Mouse (Mus musculus) ES-E14 (cell line): ENCODE measurements around the gene Yeats2. TPM values are rescaled to one million over a fixed set of nuclear protein-coding genes. Genes with fewer than 3 reads are reported as not detected.

Source experiments
- DNase-seq: peaks from one replicate; pipeline ENCODE4 v3.0.0-alpha.2; 2013; ENCODE audit warnings: low read depth, low spot score
- H3K27ac ChIP-seq: 2 replicates; pipeline ENCODE4 v1.5.1; 2012; ENCODE audit warnings: low read depth, mild to moderate bottlenecking, low read length, moderate library complexity, mixed read lengths; ENCODE audit not compliant: poor library complexity, insufficient read depth, severe bottlenecking
- H3K36me3 ChIP-seq: 2 replicates; pipeline ENCODE4 v1.6.1; 2012; ENCODE audit warnings: mild to moderate bottlenecking, low read length, moderate library complexity, mixed read lengths; ENCODE audit not compliant: control insufficient read depth, poor library complexity, insufficient read depth, severe bottlenecking
- H3K4me1 ChIP-seq, 2 experiments: fragments of 150-350 bp in 1 of 2; sonication (generic) in 1 of 2; 2 replicates each; pipeline ENCODE4 v1.6.1; 2012; ENCODE audit warnings: low read length in 2 of 2, mild to moderate bottlenecking in 1 of 2, mixed read lengths in 1 of 2; ENCODE audit not compliant: control insufficient read depth in 2 of 2, insufficient read depth in 2 of 2, poor library complexity in 1 of 2
- H3K4me3 ChIP-seq, 2 experiments: fragments of 150-350 bp in 1 of 2; sonication (generic) in 1 of 2; 2 replicates each; pipeline ENCODE4 v1.5.1; 2012; ENCODE audit warnings: low read length in 2 of 2, low read depth in 1 of 2, mild to moderate bottlenecking in 1 of 2, mixed read lengths in 1 of 2; ENCODE audit not compliant: insufficient read depth in 1 of 2, poor library complexity in 1 of 2, severe bottlenecking in 1 of 2
- H3K9ac ChIP-seq: 2 replicates; pipeline ENCODE4 v1.6.1; 2012; ENCODE audit warnings: low read depth, mild to moderate bottlenecking, low read length, mixed read lengths; ENCODE audit not compliant: poor library complexity, insufficient read depth, severe bottlenecking
- H3K9me3 ChIP-seq: fragments of 150-350 bp; sonication (generic); 2 replicates; pipeline ENCODE4 v1.6.1; 2012; ENCODE audit warnings: low read depth, mild to moderate bottlenecking, low read length; ENCODE audit not compliant: control insufficient read depth, insufficient read depth
- CHD2 ChIP-seq: IDR thresholded peaks from 2 replicates; pipeline ENCODE4 v1.6.1; 2014; ENCODE audit warnings: mild to moderate bottlenecking, low read depth, low read length, inconsistent platforms
- HCFC1 ChIP-seq: IDR thresholded peaks from 2 replicates; pipeline ENCODE4 v1.6.1; 2012; ENCODE audit warnings: low read length, inconsistent platforms, borderline replicate concordance; ENCODE audit not compliant: insufficient read depth
- MAFK ChIP-seq: IDR thresholded peaks from 2 replicates; pipeline ENCODE4 v1.6.1; 2014; ENCODE audit warnings: mild to moderate bottlenecking, low read depth, low read length, inconsistent platforms; ENCODE audit not compliant: insufficient read depth
- ZC3H11A ChIP-seq: IDR thresholded peaks from 2 replicates; pipeline ENCODE4 v1.6.1; 2012; ENCODE audit warnings: low read depth, mild to moderate bottlenecking, inconsistent platforms, low read length, borderline replicate concordance
- ZNF384 ChIP-seq: IDR thresholded peaks from 2 replicates; pipeline ENCODE4 v1.6.1; 2012; ENCODE audit warnings: low read depth, low read length, inconsistent platforms
- in situ Hi-C, 2 experiments: fragments of 600-800 bp; cut with MboI; formaldehyde crosslinking; loops; one replicate each; pipeline ENCODE4 v1.15.1; 2025; ENCODE audit warnings: low sequenced_read_pairs in 2 of 2, inconsistent platforms in 1 of 2; ENCODE audit not compliant: unreplicated experiment in 2 of 2
- total RNA-seq: library from RNA; depleted of rRNA; stranded (reverse); fragments of 300-350 nt; gene quantifications from 2 replicates; pipeline ENCODE4 v1.2.3, GENCODE M21; 2012

Gene Yeats2
- total RNA-seq, 1 experiment: 52.1 TPM

DNA sequence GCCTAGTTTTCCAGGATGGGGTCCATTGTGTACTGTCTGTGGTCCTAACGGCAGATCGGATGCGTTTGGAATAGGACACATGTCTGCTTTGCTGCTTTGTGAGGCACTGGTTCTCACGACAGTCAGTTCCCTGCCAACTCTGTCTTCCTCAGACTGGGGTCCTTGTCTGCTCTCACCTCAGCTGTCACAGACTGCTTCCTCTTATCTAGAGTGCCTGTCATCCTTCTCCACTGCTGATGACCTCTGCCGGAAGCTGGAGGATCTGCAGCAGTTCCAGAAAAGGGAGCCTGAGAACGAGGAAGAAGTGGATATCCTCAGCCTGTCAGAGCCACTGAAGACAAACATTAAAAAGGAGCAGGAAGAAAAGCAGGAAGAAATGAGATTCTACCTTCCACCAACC is 86.6 kb downstream of the Yeats2 start:
- TF ChIP-seq ZC3H11A (no peak), ZNF384 (no peak), CHD2 (no peak)
- in situ Hi-C loops: no loop called here
- no peak overlapping the region for H3K27ac ChIP-seq
- no peak overlapping the region for H3K9ac ChIP-seq
- no peak for DNase-seq
- no peak overlapping the region for H3K4me3 ChIP-seq
- H3K9me3 ChIP-seq: no peaks in the 10 kb centered on the region
- H3K4me1 ChIP-seq: peaks cover 0 to 2% of the 10 kb centered on the region in 2 experiments; a peak in 1 of 4 replicates
- peaks cover 43% of the 10 kb centered on the region for H3K36me3 ChIP-seq

DNA sequence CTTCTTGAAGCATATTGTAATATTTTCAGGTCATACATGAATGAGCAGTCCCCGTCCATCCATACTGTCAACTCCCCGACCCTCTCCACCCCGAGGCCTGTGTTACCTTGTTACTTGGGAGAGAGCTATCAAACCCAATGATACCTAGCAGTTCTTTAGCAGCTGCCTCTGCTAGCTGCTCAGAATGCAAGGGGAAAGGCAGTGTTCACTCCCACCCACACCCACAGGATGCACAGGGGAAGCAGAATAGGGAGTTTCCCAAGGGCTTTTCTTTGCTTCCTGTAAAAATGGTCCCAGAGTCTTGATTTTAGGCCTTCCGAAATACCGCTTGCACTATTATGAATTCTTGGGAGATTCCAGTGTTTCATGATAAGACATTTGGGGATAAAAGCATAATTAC is 87.3 kb downstream of the Yeats2 start:
- TF ChIP-seq HCFC1: no peak
- TF ChIP-seq ZC3H11A: no peak
- no peak for TF ChIP-seq MAFK
- TF ChIP-seq ZNF384: no peak
- no peak for TF ChIP-seq CHD2
- Histone ChIP-seq H3K27ac (no peak overlapping the region), H3K36me3 (peaks cover 38% of the 10 kb centered on the region), H3K4me1 (peaks cover 0 to 2% of the 10 kb centered on the region in 2 experiments; a peak in 1 of 4 replicates), H3K4me3 (no peak overlapping the region), H3K9ac (no peak overlapping the region), H3K9me3 (no peaks in the 10 kb centered on the region)
- DNase-seq: no peak
- in situ Hi-C loops: no loop called here

DNA sequence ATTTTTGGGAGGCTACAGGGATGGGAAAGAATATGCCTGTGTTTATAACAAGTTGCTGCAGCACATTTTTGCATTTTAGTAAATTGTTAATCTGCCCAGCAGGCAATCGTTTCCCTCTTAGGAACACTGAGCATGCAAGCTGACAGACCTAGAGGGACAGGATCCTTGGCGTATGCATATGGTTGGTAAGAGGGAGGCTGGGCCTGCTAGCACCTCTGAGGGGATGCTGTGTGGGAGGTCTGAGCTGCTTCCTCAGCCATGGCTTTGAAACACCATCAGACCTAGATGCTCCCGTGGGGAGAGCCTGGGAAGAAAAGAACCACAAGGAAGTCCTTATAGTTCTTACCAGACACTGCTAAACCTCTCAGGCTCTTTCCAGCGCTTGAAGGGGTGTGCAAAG is 93.5 kb downstream of the Yeats2 start:
- no peak overlapping the region for H3K27ac ChIP-seq
- no peaks in the 10 kb centered on the region for H3K4me1 ChIP-seq
- in situ Hi-C loops: no loop called here
- H3K9me3 ChIP-seq: no peaks in the 10 kb centered on the region
- no peak overlapping the region for H3K4me3 ChIP-seq
- H3K36me3 ChIP-seq: peaks cover 17% of the 10 kb centered on the region
- DNase-seq: no peak
- no peak overlapping the region for H3K9ac ChIP-seq
- TF ChIP-seq HCFC1 (no peak), ZNF384 (no peak), CHD2 (no peak), ZC3H11A (no peak), MAFK (no peak)

DNA sequence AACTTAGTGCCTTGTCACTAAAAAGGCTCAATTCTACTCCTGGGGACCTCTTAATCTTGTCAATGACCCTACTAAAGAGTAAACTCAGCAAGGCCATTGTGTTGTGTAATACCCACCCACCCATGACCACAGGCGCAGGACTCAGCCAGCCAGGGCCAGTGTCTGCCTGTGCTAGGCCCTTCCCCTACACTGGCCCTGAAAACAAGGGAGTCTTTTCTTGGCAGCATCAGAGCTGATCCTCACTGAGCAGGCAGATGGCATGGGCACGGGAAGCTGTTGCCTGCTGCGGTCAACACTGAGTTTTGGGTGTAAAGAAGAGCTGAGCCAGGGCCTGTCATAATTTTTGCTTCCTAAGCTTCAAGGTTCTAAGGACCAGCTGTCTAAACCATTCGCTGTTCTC is 96.6 kb downstream of the Yeats2 start:
- no peak for DNase-seq
- Histone ChIP-seq H3K36me3 (no peaks in the 10 kb centered on the region), H3K4me1 (no peaks in the 10 kb centered on the region; a peak in 1 of 4 replicates), H3K9ac (no peak overlapping the region), H3K9me3 (no peaks in the 10 kb centered on the region), H3K27ac (no peak overlapping the region), H3K4me3 (no peak overlapping the region)
- in situ Hi-C loops: no loop called here
- TF ChIP-seq MAFK (no peak), ZC3H11A (no peak), CHD2 (no peak), HCFC1 (no peak), ZNF384 (no peak)

DNA sequence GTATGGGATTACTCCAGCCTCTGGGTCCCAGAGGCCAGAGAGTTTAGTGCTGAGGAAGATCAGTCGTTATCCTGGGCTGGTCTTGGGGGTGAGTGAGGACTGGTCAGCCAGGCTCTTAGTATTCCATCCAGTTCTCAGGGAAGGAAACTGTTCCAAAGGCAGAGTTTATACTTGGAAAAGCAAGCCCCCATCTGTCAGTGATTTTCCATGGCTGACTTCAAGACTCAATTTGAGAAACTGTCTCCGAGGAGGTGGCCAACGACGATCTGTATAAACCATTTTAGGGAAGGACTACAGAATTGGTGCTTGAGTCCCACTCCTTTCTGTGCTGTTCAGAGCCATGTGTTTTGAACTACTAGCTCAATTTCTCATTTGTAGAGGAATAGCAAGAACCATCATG is 97.8 kb downstream of the Yeats2 start:
- no peaks in the 10 kb centered on the region for H3K9me3 ChIP-seq
- no peaks in the 10 kb centered on the region for H3K36me3 ChIP-seq
- no peaks in the 10 kb centered on the region; a peak in 1 of 4 replicates for H3K4me1 ChIP-seq
- in situ Hi-C loops: no loop called here
- no peak overlapping the region for H3K27ac ChIP-seq
- no peak overlapping the region for H3K4me3 ChIP-seq
- TF ChIP-seq HCFC1 (no peak), ZNF384 (no peak), CHD2 (no peak), ZC3H11A (no peak), MAFK (no peak)
- no peak for DNase-seq
- H3K9ac ChIP-seq: no peak overlapping the region
